Mouse (Mus musculus) cortical plate, adult 2 months (tissue): ENCODE data around the gene Trafd1.

Source experiments
- CTCF ChIP-seq: fragments of 200-500 bp; IDR thresholded peaks from 2 replicates; pipeline ENCODE4 v1.5.1; 2011; ENCODE audit warnings: mild to moderate bottlenecking, control low read depth, low read length; ENCODE audit not compliant: insufficient read depth; ENCODE audit errors: extremely low read depth
- POLR2A ChIP-seq: fragments of 200-500 bp; IDR thresholded peaks from 2 replicates; pipeline ENCODE4 v1.6.1; 2011; ENCODE audit warnings: mild to moderate bottlenecking, low read length, control low read depth; ENCODE audit not compliant: insufficient read depth; ENCODE audit errors: extremely low read depth

- TF ChIP-seq CTCF (no peak), POLR2A (no peak)
Measured at GRCm38 (mm10) chr5:121387126-121387525, 1.7 kb upstream of the Trafd1 start.
